Mouse (Mus musculus) forebrain, embryonic 11.5 days (tissue): ENCODE data around the gene Nt5dc1. TPM values are rescaled to one million over a fixed set of nuclear protein-coding genes. Genes with fewer than 3 reads are reported as not detected.

ENCODE experiments used
- ATAC-seq: fragments of 200-750 bp; cut with Nextera tagmentation; replicated peaks from 2 replicates; pipeline ENCODE4 v1.8.0; 2017; ENCODE audit warnings: moderate TSS enrichment; ENCODE audit not compliant: low FRiP score
- DNase-seq: peaks from one replicate; pipeline ENCODE4 v3.0.0-alpha.2; 2017; ENCODE audit warnings: low spot score
- H3K27ac ChIP-seq: fragments of 300-500 bp; sonication (generic); 2 replicates; pipeline ENCODE4 v1.5.1; 2014; ENCODE audit warnings: low read depth, low read length
- H3K27me3 ChIP-seq: fragments of 300-500 bp; sonication (generic); 2 replicates; pipeline ENCODE4 v1.6.1; 2014; ENCODE audit warnings: mild to moderate bottlenecking, low read length, mixed read lengths; ENCODE audit not compliant: control insufficient read depth, insufficient read depth
- H3K36me3 ChIP-seq: fragments of 300-500 bp; sonication (generic); 2 replicates; pipeline ENCODE4 v1.6.1; 2014; ENCODE audit warnings: mild to moderate bottlenecking, low read length, moderate library complexity, mixed read lengths; ENCODE audit not compliant: control insufficient read depth, insufficient read depth
- H3K4me1 ChIP-seq: fragments of 300-500 bp; sonication (generic); replicated peaks from 2 replicates; pipeline ENCODE4 v1.6.1; 2014; ENCODE audit warnings: low read length, mixed read lengths; ENCODE audit not compliant: control insufficient read depth, insufficient read depth
- H3K4me2 ChIP-seq: fragments of 300-500 bp; sonication (generic); 2 replicates; pipeline ENCODE4 v1.6.1; 2014; ENCODE audit warnings: low read depth, mild to moderate bottlenecking, low read length, moderate library complexity, mixed read lengths; ENCODE audit not compliant: severe bottlenecking
- H3K4me3 ChIP-seq: fragments of 300-500 bp; sonication (generic); 2 replicates; pipeline ENCODE4 v1.5.1; 2014; ENCODE audit warnings: low read depth, low read length
- H3K9ac ChIP-seq: fragments of 300-500 bp; sonication (generic); 2 replicates; pipeline ENCODE4 v1.6.1; 2014; ENCODE audit warnings: low read length
- H3K9me3 ChIP-seq: fragments of 300-500 bp; sonication (generic); 2 replicates; pipeline ENCODE4 v1.6.1; 2016; ENCODE audit warnings: low read length, mixed read lengths; ENCODE audit not compliant: control insufficient read depth
- WGBS: fragments of 180-500 bp; shearing (Covaris S2); extraction: QIAGEN DNeasy Blood & Tissue Kit; methylation state at CpG from one replicate; pipeline ENCODE4 v1.1.7; 2014; 5-methylcytosine and 5-hydroxymethylcytosine counted together
- polyA plus RNA-seq: library from polyadenylated mRNA; unstranded; fragments of >200 nt; fragmentation: Nextera tagmentation; extraction: Ambion mirVana; gene quantifications from 2 replicates; pipeline ENCODE4 v1.2.1, GENCODE M21; 2014

Gene Nt5dc1
- polyA plus RNA-seq, 1 experiment from 2014 or later, result 7.4 TPM

DNA sequence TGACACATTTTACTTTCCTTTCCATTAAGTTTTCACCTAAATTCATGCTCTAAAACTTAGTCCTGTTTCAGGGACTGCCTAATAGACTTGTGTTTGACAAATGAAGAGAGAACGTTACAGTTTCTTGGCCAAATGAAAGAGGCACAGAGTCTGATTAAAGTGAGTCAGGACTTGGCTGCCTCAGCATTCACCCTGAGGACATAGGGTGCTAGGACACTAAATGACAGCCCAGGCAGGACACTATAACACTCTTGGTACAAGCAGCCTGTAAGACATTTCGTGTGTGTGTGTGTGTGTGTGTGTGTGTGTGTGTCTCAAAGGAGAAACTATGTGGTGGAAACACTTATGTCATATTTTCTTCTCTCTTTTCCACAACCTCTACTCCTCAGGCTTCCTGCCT is 172.2 kb downstream of the Nt5dc1 start:
- Histone ChIP-seq H3K36me3 (no peaks in the 10 kb centered on the region), H3K4me3 (no peak overlapping the region), H3K9me3 (no peaks in the 10 kb centered on the region), H3K27me3 (no peaks in the 10 kb centered on the region), H3K27ac (no peak overlapping the region), H3K9ac (no peak overlapping the region), H3K4me2 (no peak overlapping the region), H3K4me1 (no peaks in the 10 kb centered on the region)
- no peak for DNase-seq
- WGBS, result 86% methylated on average over 2 of the region's 2 CpGs
- ATAC-seq, result no peak

DNA sequence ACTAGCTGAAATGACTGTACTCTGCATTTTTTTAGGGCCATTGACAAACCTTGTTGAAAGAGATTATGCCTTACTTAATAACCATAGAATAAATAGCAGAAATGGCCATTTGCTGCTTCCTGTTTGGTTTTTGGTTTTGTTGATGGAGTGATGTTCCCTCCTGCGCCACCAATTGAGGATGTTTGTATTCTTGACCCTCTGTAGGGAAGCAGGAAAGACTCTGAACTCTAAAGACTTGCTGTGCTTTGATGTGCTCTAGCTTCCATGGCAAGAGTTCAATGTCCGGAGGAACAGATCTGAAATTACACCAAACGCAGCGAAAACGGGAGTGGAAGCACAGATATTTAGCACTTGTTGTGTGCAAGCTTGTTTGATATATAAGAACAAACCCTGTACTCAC is 173.6 kb downstream of the Nt5dc1 start:
- no peak overlapping the region for H3K4me2 ChIP-seq
- no peak for ATAC-seq
- no peaks in the 10 kb centered on the region for H3K4me1 ChIP-seq
- DNase-seq, result no peak
- H3K36me3 ChIP-seq, result no peaks in the 10 kb centered on the region
- no peak overlapping the region for H3K9ac ChIP-seq
- H3K27ac ChIP-seq, result no peak overlapping the region
- no peaks in the 10 kb centered on the region for H3K9me3 ChIP-seq
- H3K4me3 ChIP-seq, result no peak overlapping the region
- WGBS, result 89% methylated on average over 5 of the region's 5 CpGs
- H3K27me3 ChIP-seq, result no peaks in the 10 kb centered on the region

DNA sequence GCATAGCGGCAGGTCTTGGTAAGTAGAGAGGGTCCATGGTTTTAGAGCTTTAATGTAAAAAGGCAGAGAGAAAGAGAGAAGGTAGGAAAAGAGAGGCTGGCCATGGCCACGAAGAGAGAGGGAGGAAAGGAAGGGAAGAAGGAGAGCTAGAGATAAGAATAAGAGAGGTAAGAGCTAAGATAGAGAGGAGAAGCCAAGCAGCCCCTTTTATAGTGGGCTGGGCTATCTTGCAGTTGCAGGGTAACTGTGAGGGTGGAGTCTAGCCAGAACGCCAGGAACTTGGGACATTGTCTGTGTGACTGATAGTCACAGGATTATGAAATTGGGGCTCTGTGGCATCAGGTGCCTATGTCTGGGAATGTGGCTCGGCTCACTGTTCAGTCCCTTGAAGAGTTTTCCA is 179.8 kb downstream of the Nt5dc1 start:
- DNase-seq, result no peak
- Histone ChIP-seq H3K9me3 (no peaks in the 10 kb centered on the region), H3K4me3 (no peak overlapping the region), H3K9ac (no peak overlapping the region), H3K27me3 (no peaks in the 10 kb centered on the region), H3K27ac (no peak overlapping the region), H3K4me1 (no peaks in the 10 kb centered on the region), H3K4me2 (no peak overlapping the region), H3K36me3 (no peaks in the 10 kb centered on the region)
- 82% methylated on average over 4 of the region's 4 CpGs for WGBS
- ATAC-seq, result no peak

Other genes starting within 250 kb of the Nt5dc1 start
- gene Dse, start 210.8 kb downstream of the Nt5dc1 start, polyA plus RNA-seq, result 16.5 and 17.8 TPM in 2 replicates
- gene Tspyl1, start 136.4 kb downstream of the Nt5dc1 start, polyA plus RNA-seq, result 61.0 and 68.6 TPM in 2 replicates
- 18.1 and 23.8 TPM in 2 replicates for gene Tspyl4, start 121.1 kb downstream of the Nt5dc1 start, polyA plus RNA-seq
- 0.11 TPM in 2 replicates for gene Col10a1, start 28.6 kb downstream of the Nt5dc1 start, polyA plus RNA-seq
- 3.4 and 3.6 TPM in 2 replicates for gene Frk, start 64.8 kb upstream of the Nt5dc1 start, polyA plus RNA-seq